Mouse (Mus musculus) mouse trophoblast stem cell (cell line): ENCODE data around the gene Ackr2.

ENCODE experiments used
- in situ Hi-C, 2 experiments: fragments of 300-500 bp; cut with MseI, MboI; formaldehyde crosslinking; loops; 2 replicates in 1 of 2; 3 replicates in 1 of 2; pipeline ENCODE4 v1.15.1; 2025

The Ackr2 gene

GRCm38 (mm10) chr9:121916102-121916501, 17.9 kb downstream of the Ackr2 start, which contains the start of gene Cyp8b1:
Gene Cyp8b1, minus strand, starts transcription at chr9:121916305.
- in situ Hi-C loops: no loop called here

- in situ Hi-C loops: no loop called here
These were observed 20.9 kb downstream of the Ackr2 start for GRCm38 (mm10) chr9:121919027-121919501.

- in situ Hi-C loops: no loop called here
These were observed 25.3 kb downstream of the Ackr2 start for GRCm38 (mm10) chr9:121923443-121923842.

GRCm38 (mm10) chr9:121923906-121924305, 25.8 kb downstream of the Ackr2 start:
- in situ Hi-C loops: no loop called here

- in situ Hi-C loops: no loop called here
These were observed 26.9 kb downstream of the Ackr2 start for GRCm38 (mm10) chr9:121924901-121925560.

- in situ Hi-C loops: no loop called here
These were observed 27.8 kb downstream of the Ackr2 start for GRCm38 (mm10) chr9:121925959-121926358.

GRCm38 (mm10) chr9:121926634-121927405, 28.7 kb downstream of the Ackr2 start:
- in situ Hi-C loops: no loop called here

- in situ Hi-C loops: no loop called here
These were observed 29.6 kb downstream of the Ackr2 start for GRCm38 (mm10) chr9:121927721-121928120.

GRCm38 (mm10) chr9:121928498-121928897, 30.3 kb downstream of the Ackr2 start:
- in situ Hi-C loops: no loop called here

- in situ Hi-C loops: no loop called here
These were observed 36.7 kb downstream of the Ackr2 start for GRCm38 (mm10) chr9:121934856-121935255.

GRCm38 (mm10) chr9:121936952-121937351, 38.8 kb downstream of the Ackr2 start:
- in situ Hi-C loops: no loop called here

GRCm38 (mm10) chr9:121937451-121937864, 39.3 kb downstream of the Ackr2 start:
- in situ Hi-C loops: no loop called here

- in situ Hi-C loops: no loop called here
These were observed 39.8 kb downstream of the Ackr2 start for GRCm38 (mm10) chr9:121937944-121938355.

GRCm38 (mm10) chr9:121943005-121943404, 44.9 kb downstream of the Ackr2 start:
- in situ Hi-C loops: no loop called here

- in situ Hi-C loops: no loop called here
These were observed 45.5 kb downstream of the Ackr2 start for GRCm38 (mm10) chr9:121943628-121944027.

GRCm38 (mm10) chr9:121947784-121948183, 49.6 kb downstream of the Ackr2 start:
- in situ Hi-C loops: no loop called here

- in situ Hi-C loops: no loop called here
These were observed 50.3 kb downstream of the Ackr2 start for GRCm38 (mm10) chr9:121948431-121948830.

GRCm38 (mm10) chr9:121950418-121951113, 52.4 kb downstream of the Ackr2 start, which contains the start of gene Fam198a:
Gene Fam198a, plus strand, starts transcription at chr9:121950988.
- in situ Hi-C loops: no loop called here

- in situ Hi-C loops: no loop called here
These were observed 52.9 kb downstream of the Ackr2 start for GRCm38 (mm10) chr9:121951114-121951423.

- in situ Hi-C loops: no loop called here
These were observed 54.4 kb downstream of the Ackr2 start for GRCm38 (mm10) chr9:121952596-121952995.

- in situ Hi-C loops: no loop called here
These were observed 61.9 kb downstream of the Ackr2 start for GRCm38 (mm10) chr9:121959966-121960635.
